8 mouse cellular contexts compared by ENCODE assay signal in genomic region chr17:46678416-46678815, GRCm38 (mm10). TPM values are rescaled to one million over a fixed set of nuclear protein-coding genes. Genes with fewer than 3 reads are reported as not detected.
DNase-seq lines count a peak whose midpoint lies in the region; ATAC-seq and TF ChIP-seq lines count a peak whose summit lies in the region.

Mea1 (plus strand) TSS chr17:46678793.

- peak within 1 kb of the TSS; percentile 82 for H3K4me2 ChIP-seq in intestine, embryonic 14.5 days (ENCODE audit: low read length)
- peak within 1 kb of the TSS; percentile 97 for H3K4me2 ChIP-seq in liver, embryonic 11.5 days

- no peaks in the 10 kb centered on the region for H3K27me3 ChIP-seq in intestine, embryonic 14.5 days (replicated peaks; ENCODE audit: control insufficient read depth, insufficient read depth, low read length)
- no peaks in the 10 kb centered on the region for H3K27me3 ChIP-seq in liver, embryonic 11.5 days (replicated peaks; ENCODE audit: control insufficient read depth, insufficient read depth, low read length)

- DNase-seq in ES-E14 (ENCODE audit: low read depth, low spot score): no peak
- DNase-seq in adrenal gland, postnatal 36 days: no peak
- no peak for DNase-seq in gastrocnemius, postnatal 4 days (ENCODE audit: low spot score in 2 of 2)
- DNase-seq in intestine, embryonic 14.5 days (ENCODE audit: low spot score): no peak
- DNase-seq in liver, embryonic 11.5 days (ENCODE audit: low spot score): no peak
- no peak for DNase-seq in embryo, embryonic 9.5 days (ENCODE audit: extremely low spot score)
- DNase-seq in c-Kit-positive CD71-positive TER-119-positive erythroid progenitor cells, embryonic 14.5 days (ENCODE audit: low spot score): no peak

- 78% methylated on average over 8 of the region's 9 CpGs for WGBS in intestine, embryonic 14.5 days
- WGBS in liver, embryonic 11.5 days: 91% methylated on average over 8 of the region's 9 CpGs

- ATAC-seq in intestine, embryonic 14.5 days (replicated peaks; ENCODE audit: low FRiP score, low TSS enrichment, low read depth): no peak
- no peak for ATAC-seq in liver, embryonic 11.5 days (replicated peaks; ENCODE audit: low FRiP score)
- no peak for ATAC-seq in monocyte, adult 5-6 weeks (replicated peaks; ENCODE audit: insufficient number of reproducible peaks, low FRiP score, low TSS enrichment, poor library complexity, severe bottlenecking)

- no peak within 1 kb of the TSS for H3K27ac ChIP-seq in ES-E14 (ENCODE audit: insufficient read depth, low read depth, low read length, poor library complexity, severe bottlenecking)
- H3K27ac ChIP-seq in intestine, embryonic 14.5 days (ENCODE audit: low read depth): peak within 1 kb of the TSS; percentile 66; the same call in 1 of the 2 replicates
- H3K27ac ChIP-seq in liver, embryonic 11.5 days (ENCODE audit: low read depth, low read length): 0 out of 2 replicates have a peak within 1 kb of the TSS, but pooled peaks have one; percentile 79

- in situ Hi-C loops in ES-E14 (cut with MboI; ENCODE audit: low sequenced_read_pairs in 2 of 2, unreplicated experiment in 2 of 2): no loop called here

- H3K9me3 ChIP-seq in ES-E14 (ENCODE audit: control insufficient read depth, insufficient read depth, low read depth, low read length): no peaks in the 10 kb centered on the region
- no peaks in the 10 kb centered on the region for H3K9me3 ChIP-seq in intestine, embryonic 14.5 days (ENCODE audit: control insufficient read depth, low read length)
- no peaks in the 10 kb centered on the region for H3K9me3 ChIP-seq in liver, embryonic 11.5 days (ENCODE audit: control insufficient read depth, low read length)

- peaks cover 17 to 37% of the 10 kb centered on the region in 2 experiments for H3K4me1 ChIP-seq in ES-E14 (ENCODE audit: control insufficient read depth in 2 of 2, insufficient read depth in 2 of 2, low read length in 2 of 2, poor library complexity in 1 of 2)
- H3K4me1 ChIP-seq in intestine, embryonic 14.5 days (replicated peaks; ENCODE audit: control insufficient read depth, insufficient read depth, low read length): peaks cover 33% of the 10 kb centered on the region
- H3K4me1 ChIP-seq in liver, embryonic 11.5 days (replicated peaks; ENCODE audit: control insufficient read depth, insufficient read depth, low read length): peaks cover 31% of the 10 kb centered on the region

- peak within 1 kb of the TSS; percentile 95 to 98 for H3K4me3 ChIP-seq in ES-E14 (ENCODE audit: insufficient read depth in 1 of 2, low read depth in 1 of 2, low read length in 2 of 2, poor library complexity in 1 of 2, severe bottlenecking in 1 of 2)
- H3K4me3 ChIP-seq in intestine, embryonic 14.5 days (ENCODE audit: low read depth, low read length): peak within 1 kb of the TSS; percentile 86
- peak within 1 kb of the TSS; percentile 70 for H3K4me3 ChIP-seq in liver, embryonic 11.5 days (ENCODE audit: low read depth, low read length)

- peaks cover 32% of the 10 kb centered on the region for H3K36me3 ChIP-seq in ES-E14 (ENCODE audit: control insufficient read depth, insufficient read depth, low read length, poor library complexity, severe bottlenecking)
- peaks cover 38% of the 10 kb centered on the region for H3K36me3 ChIP-seq in intestine, embryonic 14.5 days (ENCODE audit: control insufficient read depth, insufficient read depth, low read length)
- H3K36me3 ChIP-seq in liver, embryonic 11.5 days (ENCODE audit: control insufficient read depth, insufficient read depth, low read length): peaks cover 21% of the 10 kb centered on the region

- peak within 1 kb of the TSS; percentile 15; the same call in 1 of the 2 replicates for H3K9ac ChIP-seq in ES-E14 (ENCODE audit: insufficient read depth, low read depth, low read length, poor library complexity, severe bottlenecking)
- peak within 1 kb of the TSS; percentile 55 for H3K9ac ChIP-seq in intestine, embryonic 14.5 days (ENCODE audit: low read length)
- peak within 1 kb of the TSS; percentile 63 for H3K9ac ChIP-seq in liver, embryonic 11.5 days (ENCODE audit: low read depth, low read length)

TF ChIP-seq in ES-E14, 5 proteins besides CTCF, POLR2A, EP300 and RAD21:
- no peak for TF ChIP-seq HCFC1 (IDR thresholded peaks at IDR 0.05; ENCODE audit: borderline replicate concordance, insufficient read depth, low read length)

RNA-seq across cellular contexts. Expression of gene Mea1, which starts in this region (rescaled TPM):
- 72.9 and 77.5 TPM in 2 replicates for total RNA-seq in ES-E14 (2012; rRNA removed)
- 100 to 1,000 TPM in 1 of 2 experiments, 10 to 100 TPM in 1; 94.2 to 104 TPM for total RNA-seq in adrenal gland, postnatal 36 days (2021)
- total RNA-seq in gastrocnemius, postnatal 4 days (2021): 10 to 100 TPM; 72.3 to 75.8 TPM
- 156 and 161 TPM in 2 replicates for polyA plus RNA-seq in intestine, embryonic 14.5 days (2014; fragmentation: Nextera tagmentation; extraction: Ambion mirVana)
- 119 and 121 TPM in 2 replicates for polyA plus RNA-seq in liver, embryonic 11.5 days (2014; fragmentation: Nextera tagmentation; extraction: Ambion mirVana)
- total RNA-seq in monocyte, adult 5-6 weeks (2017): 79.9 to 102 TPM (median 82.5 TPM) in 3 replicates
